22 mouse cellular contexts compared by ENCODE assay signal in the genomic region with DNA sequence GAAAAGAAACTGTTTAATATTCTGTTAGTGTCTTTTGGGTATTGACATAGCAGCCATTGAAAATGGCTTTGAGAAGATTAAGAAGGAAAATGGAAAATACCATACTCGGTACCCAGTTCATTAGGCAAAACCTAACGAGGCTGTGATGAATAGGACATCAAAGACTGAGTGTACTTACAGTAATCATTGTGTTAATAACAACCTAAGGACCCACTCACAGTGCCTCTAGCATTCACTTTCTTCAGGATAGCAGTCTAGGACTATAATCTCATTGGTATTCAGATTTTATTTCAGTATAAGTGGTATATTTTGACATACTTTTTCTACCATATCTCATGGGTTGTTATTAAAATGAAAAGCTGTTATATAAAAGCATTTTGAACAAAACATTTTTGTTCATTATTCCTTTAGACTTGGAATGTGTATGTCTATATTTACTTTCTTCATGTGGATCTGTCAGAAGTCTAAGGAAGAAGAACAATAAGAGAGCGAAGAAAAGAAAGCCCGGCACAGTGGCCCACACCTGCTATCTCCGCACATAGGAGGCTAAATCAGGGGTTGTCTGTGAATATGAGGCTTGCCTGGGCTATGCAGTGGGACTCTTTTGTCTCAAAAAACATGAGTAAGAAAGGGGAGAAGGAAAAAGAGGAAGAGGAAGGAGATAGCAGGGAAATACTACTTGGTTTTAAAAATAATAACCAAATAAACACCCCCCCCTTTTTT.
"Had no signal": no experiment of that assay in that cellular context is flagged by ENCODE, and none has a peak within 500 bp of the region (broad histone marks: within the 10 kb centered on the region; RNA-seq: fewer than 3 reads in every experiment).

No protein-coding gene starts in this region.

- H3K4me1 ChIP-seq: kidney, embryonic 15.5 days; limb, embryonic 12.5 days; limb, embryonic 15.5 days; megakaryocyte, embryonic 14.5 days; midbrain, embryonic 15.5 days; neural tube, embryonic 12.5 days; neural tube, embryonic 15.5 days had no signal

- H3K4me3 ChIP-seq: kidney, embryonic 15.5 days; limb, embryonic 12.5 days; limb, embryonic 15.5 days; megakaryocyte, embryonic 14.5 days; midbrain, embryonic 10.5 days; midbrain, embryonic 15.5 days; neural tube, embryonic 12.5 days; neural tube, embryonic 15.5 days had no signal

- H3K9me3 ChIP-seq: kidney, embryonic 15.5 days; limb, embryonic 12.5 days; limb, embryonic 15.5 days; megakaryocyte, embryonic 14.5 days; midbrain, embryonic 10.5 days; midbrain, embryonic 15.5 days; neural tube, embryonic 12.5 days; neural tube, embryonic 15.5 days had no signal

- H3K27me3 ChIP-seq: kidney, embryonic 15.5 days; limb, embryonic 12.5 days; limb, embryonic 15.5 days; megakaryocyte, embryonic 14.5 days; midbrain, embryonic 15.5 days; neural tube, embryonic 12.5 days; neural tube, embryonic 15.5 days had no signal

- DNase-seq: kidney, adult 8-10 months; kidney, postnatal 10 days; kidney, postnatal 36 days; left cerebral cortex, postnatal 4 days; liver, postnatal 0 days; lung, embryonic 14.5 days; right cerebral cortex, adult 18-20 months; right cerebral cortex, postnatal 14 days; right cerebral cortex, postnatal 4 days; thymus, postnatal 25 days had no signal

- H3K9ac ChIP-seq: kidney, embryonic 15.5 days; limb, embryonic 12.5 days; limb, embryonic 15.5 days; liver, embryonic 14.5 days; liver, postnatal 0 days; lung, embryonic 14.5 days; midbrain, embryonic 15.5 days; neural tube, embryonic 12.5 days; neural tube, embryonic 15.5 days had no signal

- H3K27ac ChIP-seq: kidney, embryonic 15.5 days; limb, embryonic 12.5 days; limb, embryonic 15.5 days; liver, embryonic 14.5 days; midbrain, embryonic 10.5 days; midbrain, embryonic 15.5 days; neural tube, embryonic 12.5 days; neural tube, embryonic 15.5 days; stomach, postnatal 0 days had no signal

- H3K36me3 ChIP-seq: kidney, embryonic 15.5 days; limb, embryonic 12.5 days; limb, embryonic 15.5 days; midbrain, embryonic 10.5 days; midbrain, embryonic 15.5 days; neural tube, embryonic 12.5 days; neural tube, embryonic 15.5 days had no signal

- H3K4me2 ChIP-seq: kidney, embryonic 15.5 days; limb, embryonic 12.5 days; limb, embryonic 15.5 days; liver, embryonic 11.5 days; lung, embryonic 14.5 days; midbrain, embryonic 15.5 days; neural tube, embryonic 12.5 days; neural tube, embryonic 15.5 days had no signal

- ATAC-seq: liver, postnatal 0 days; lung, postnatal 0 days; midbrain, embryonic 15.5 days had no signal
